Mouse (Mus musculus) myocyte (in vitro differentiated cells): ENCODE data around the gene Sh3kbp1.

Experiments used
- POLR2A ChIP-seq: IDR thresholded peaks from one replicate; pipeline ENCODE4 v1.6.1; 2011; ENCODE audit warnings: low read depth, mild to moderate bottlenecking, control low read depth, moderate library complexity; ENCODE audit not compliant: insufficient read length
- TCF12 ChIP-seq: IDR thresholded peaks from one replicate; pipeline ENCODE4 v1.6.1; 2011; ENCODE audit warnings: mild to moderate bottlenecking, control low read depth; ENCODE audit not compliant: poor library complexity, insufficient read depth, severe bottlenecking
- TCF3 ChIP-seq: IDR thresholded peaks from one replicate; pipeline ENCODE4 v1.6.1; 2011; ENCODE audit warnings: low read depth, control low read depth; ENCODE audit not compliant: insufficient read length

GRCm38 (mm10) chrX:159756261-159756660 is 129.2 kb downstream of the Sh3kbp1 start:
- TF ChIP-seq POLR2A = no peak
- no peak for TF ChIP-seq TCF3
- TF ChIP-seq TCF12 = no peak
